Mouse (Mus musculus) heart, postnatal 25 days (tissue): ENCODE data around the gene Gli1. TPM values are rescaled to one million over a fixed set of nuclear protein-coding genes. Genes with fewer than 3 reads are reported as not detected.

ENCODE experiments used
- DNase-seq: peaks from one replicate; pipeline ENCODE4 v3.0.0; 2022; ENCODE audit warnings: low spot score
- intact Hi-C: fragments of 180-260 bp; cut with DNase I; formaldehyde crosslinking; loops from one replicate; pipeline ENCODE4 v1.15.1; 2025
- total RNA-seq, 2 experiments: library from RNA; stranded (reverse); gene quantifications; 2 replicates each; pipeline ENCODE4 v1.2.3; 2021

The Gli1 gene
- total RNA-seq, 2 experiments from 2014 or later, result 0.89 to 1.1 TPM

DNA sequence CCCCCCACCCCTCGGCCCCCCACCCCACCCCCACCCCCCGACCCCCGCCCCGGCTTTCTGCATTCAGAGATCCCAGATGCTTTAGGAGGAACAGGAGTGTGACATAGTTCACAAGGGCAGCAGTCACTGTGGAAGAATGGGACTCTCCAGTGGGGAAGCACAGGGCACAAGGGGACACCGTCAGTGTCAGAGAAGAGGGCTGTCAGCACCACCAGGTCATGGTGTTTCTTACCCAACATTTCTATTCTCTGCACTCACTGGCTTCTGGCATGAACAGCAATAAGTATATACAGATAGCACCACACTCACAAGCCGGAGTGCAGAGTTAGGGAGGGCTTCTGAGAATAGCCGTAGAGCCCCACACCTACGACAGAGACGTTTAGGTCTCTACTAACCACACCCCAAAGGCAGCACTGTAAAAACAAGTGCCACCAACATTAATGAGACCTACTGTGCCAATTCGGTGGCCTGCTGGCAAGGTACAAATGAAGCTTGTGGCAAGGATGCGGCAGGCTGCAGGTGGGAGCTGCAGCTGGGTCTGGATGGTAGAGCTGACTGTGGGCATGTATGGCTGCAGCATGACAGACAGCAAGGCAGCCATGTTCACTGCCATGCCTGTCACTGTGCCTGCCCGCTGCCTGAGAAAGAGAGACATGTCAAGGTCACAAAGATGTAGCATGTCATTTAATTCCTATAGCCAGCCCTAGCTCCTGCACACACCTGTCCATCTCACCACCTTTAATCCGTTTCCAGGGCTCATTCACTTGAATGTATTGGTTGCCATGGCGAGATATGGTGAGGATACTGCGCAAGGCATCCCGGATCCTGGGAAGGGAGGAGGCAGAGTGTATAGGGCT is 44.5 kb downstream of the Gli1 start:
- DNase-seq, result no peak
- intact Hi-C loops, result no loop called here

- intact Hi-C loops, result no loop called here
Measured at GRCm38 (mm10) chr10:127295986-127296794, 45.6 kb downstream of the Gli1 start.

GRCm38 (mm10) chr10:127294895-127295510 is 46.8 kb downstream of the Gli1 start:
- intact Hi-C loops, result no loop called here
- DNase-seq, result no peak

More at GRCm38 (mm10) chr10:127295986-127296794, 45.6 kb downstream of the Gli1 start:
- DNase-seq, result no peak

DNA sequence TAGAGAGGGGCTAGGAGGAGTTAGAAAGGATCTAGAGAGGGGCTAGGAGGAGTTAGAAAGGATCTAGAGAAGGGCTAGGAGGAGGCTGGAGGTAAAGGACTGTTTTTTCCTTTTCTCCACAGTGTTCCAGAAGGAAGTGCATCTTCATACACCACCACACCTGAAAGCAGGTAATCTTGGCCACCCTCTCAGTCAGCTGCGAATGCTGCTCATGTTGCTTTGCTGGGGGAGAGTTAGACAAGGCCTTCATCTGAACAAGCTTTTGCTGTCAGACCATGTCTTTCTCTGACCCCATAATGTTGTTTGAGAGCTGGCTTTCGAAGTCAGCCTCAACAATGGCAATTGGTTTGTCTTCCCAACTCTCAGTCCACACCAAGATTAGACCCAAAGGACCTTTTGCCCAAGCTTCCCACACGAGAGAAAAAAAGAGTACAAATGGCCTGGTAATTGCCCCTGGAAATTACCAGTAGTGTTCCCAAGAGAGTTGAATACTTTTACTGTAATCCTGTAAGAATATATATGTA is 48.1 kb downstream of the Gli1 start:
- no peak for DNase-seq
- intact Hi-C loops, result loop anchor here (2.0 kb wide), 1 partner anchor 15 kb away; no protein-coding TSS in a partner anchor

GRCm38 (mm10) chr10:127292987-127293538 is 48.7 kb downstream of the Gli1 start:
- intact Hi-C loops, result loop anchor here (2.0 kb wide), 1 partner anchor 16 kb away; no protein-coding TSS in a partner anchor

GRCm38 (mm10) chr10:127291881-127292638 is 49.7 kb downstream of the Gli1 start:
- intact Hi-C loops, result loop anchor here (2.0 kb wide), 1 partner anchor 17 kb away; no protein-coding TSS in a partner anchor
- DNase-seq, result no peak

More at GRCm38 (mm10) chr10:127292987-127293538, 48.7 kb downstream of the Gli1 start:
- DNase-seq, result peak; percentile 42

- no peak for DNase-seq
- intact Hi-C loops, result no loop called here
Measured at GRCm38 (mm10) chr10:127290930-127291880, 50.6 kb downstream of the Gli1 start.

- intact Hi-C loops, result no loop called here
- DNase-seq, result peak; percentile 100
Measured at GRCm38 (mm10) chr10:127290307-127290929, 51.4 kb downstream of the Gli1 start.

- peak; percentile 60 for DNase-seq
- intact Hi-C loops, result no loop called here
Measured at GRCm38 (mm10) chr10:127289573-127290191, 52.1 kb downstream of the Gli1 start.

- intact Hi-C loops, result no loop called here
- DNase-seq, result peak; percentile 83
Measured at GRCm38 (mm10) chr10:127288800-127289572, 52.8 kb downstream of the Gli1 start, which contains the start of gene Mbd6. Mbd6 (minus strand) TSS chr10:127289018.

DNA sequence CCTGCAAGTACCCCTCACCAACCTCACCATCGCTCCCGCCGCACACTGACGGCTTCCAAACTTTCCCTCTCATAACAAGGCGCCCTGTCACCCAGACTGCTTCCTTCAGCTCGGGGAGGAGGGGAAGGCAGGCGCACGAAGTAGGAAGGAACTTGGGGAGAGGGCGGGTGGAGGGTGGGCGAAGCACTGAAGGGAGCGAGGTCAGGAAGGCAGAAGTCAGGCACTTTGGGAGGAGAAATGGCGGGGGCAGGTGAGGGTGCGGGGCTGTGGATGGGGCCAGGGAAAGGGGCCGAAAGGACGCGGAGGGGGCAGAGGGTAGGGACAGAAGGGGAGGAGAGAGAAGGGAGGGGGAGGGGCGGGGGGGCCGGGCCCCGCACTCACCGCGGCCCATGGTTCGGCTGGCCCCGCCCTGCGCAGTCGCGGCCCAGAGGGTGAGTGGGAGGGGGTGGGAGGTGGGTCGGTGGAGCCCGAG is 53.4 kb downstream of the Gli1 start:
- intact Hi-C loops, result no loop called here
- DNase-seq, result peak; percentile 30

GRCm38 (mm10) chr10:127287936-127288293 is 53.9 kb downstream of the Gli1 start:
- intact Hi-C loops, result loop anchor here (2.0 kb wide), 1 partner anchor 19 kb away; no protein-coding TSS in a partner anchor
- DNase-seq, result no peak

DNA sequence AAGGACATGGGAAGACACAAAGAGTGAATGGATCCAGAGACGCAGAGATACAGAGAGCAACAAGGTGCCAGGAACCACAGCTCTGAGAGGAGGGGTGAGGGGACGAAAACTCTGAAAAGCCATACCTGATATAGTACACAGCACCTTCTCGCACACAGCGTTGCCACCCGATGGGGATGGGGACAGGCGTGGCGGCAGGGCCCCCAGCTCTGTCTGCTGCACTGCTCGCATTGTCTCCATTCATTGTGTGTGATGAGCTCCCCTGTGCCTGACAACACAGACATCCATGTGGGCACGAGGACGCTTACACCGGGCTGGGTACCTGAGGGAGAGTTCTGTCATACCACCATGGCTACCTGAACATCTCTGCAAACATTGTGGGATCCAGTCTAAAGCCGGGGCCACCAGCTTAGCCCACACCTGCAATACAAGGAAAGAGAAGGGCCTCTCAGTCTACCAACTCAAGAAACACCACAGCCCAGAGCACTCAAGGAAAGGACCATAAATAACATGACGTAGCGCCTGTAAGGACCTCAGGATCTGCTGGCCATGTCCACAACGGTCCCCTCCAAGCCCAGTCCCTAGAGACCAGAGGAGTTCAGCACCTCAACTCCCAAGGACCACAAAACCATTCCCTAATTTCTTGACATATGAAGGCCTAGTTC is 54.4 kb downstream of the Gli1 start:
- DNase-seq, result no peak
- intact Hi-C loops, result loop anchor here (2.0 kb wide), 1 partner anchor 19 kb away; no protein-coding TSS in a partner anchor

GRCm38 (mm10) chr10:127286730-127287129 is 55.0 kb downstream of the Gli1 start:
- DNase-seq, result no peak
- intact Hi-C loops, result loop anchor here (2.0 kb wide), 1 partner anchor 18 kb away; no protein-coding TSS in a partner anchor

GRCm38 (mm10) chr10:127286194-127286593 is 55.6 kb downstream of the Gli1 start:
- intact Hi-C loops, result loop anchor here (2.0 kb wide), 1 partner anchor 17 kb away; no protein-coding TSS in a partner anchor
- DNase-seq, result no peak
